Mouse (Mus musculus): ENCODE measurements around the gene Tomm5. TPM values are rescaled to one million over a fixed set of nuclear protein-coding genes. Genes with fewer than 3 reads are reported as not detected.
A peak's percentile ranks its signal among the peaks of the same experiment; 100 is the strongest.

Tomm5 gene
- 210 and 217 TPM in 2 replicates for polyA plus RNA-seq (2015; fragmentation: Nextera tagmentation; extraction: Ambion mirVana)

DNA sequence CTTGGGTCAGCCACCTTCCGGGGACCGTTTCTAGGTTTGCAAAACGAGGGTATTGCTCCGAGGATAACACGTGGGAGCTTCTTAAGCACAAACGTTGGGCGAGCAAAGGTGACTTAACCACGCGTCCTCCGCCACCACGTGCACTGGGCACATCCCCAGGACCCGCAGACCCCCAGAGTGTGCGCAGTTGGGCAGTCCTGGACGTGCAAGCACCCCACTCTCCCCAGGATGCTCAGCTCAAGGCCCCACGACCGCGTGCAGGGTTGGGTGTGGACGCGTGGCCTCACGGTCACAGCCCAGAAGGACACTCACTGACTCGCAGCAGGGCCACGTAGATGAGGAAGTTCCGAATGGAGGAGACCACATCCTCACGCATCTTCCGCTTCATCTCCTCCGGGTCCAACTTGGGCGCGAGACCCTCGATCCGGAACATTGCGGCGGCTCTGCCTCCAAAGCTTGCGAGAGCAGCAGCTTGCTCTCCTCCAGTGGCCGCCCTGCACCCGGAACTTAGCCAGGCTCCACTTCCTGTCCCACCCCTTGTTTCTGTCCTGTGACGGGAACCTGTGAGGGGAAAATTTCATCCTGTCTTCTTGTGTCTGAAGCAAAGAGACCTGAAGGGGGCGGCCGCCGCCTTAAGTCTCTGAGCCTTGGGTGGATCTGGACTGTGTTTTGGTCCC lies at the start of gene Tomm5:
Gene Tomm5, minus strand, starts transcription at position 514 of the 677 bp plus-strand sequence.
- Histone ChIP-seq H3K9me3 (no peaks in the 10 kb centered on the region), H3K27me3 (no peaks in the 10 kb centered on the region), H3K4me2 (peak within 1 kb of the TSS; percentile 68), H3K9ac (peak within 1 kb of the TSS; percentile 88), H3K4me1 (peaks cover 12% of the 10 kb centered on the region), H3K4me3 (peak within 1 kb of the TSS; percentile 80), H3K27ac (peak within 1 kb of the TSS; percentile 68), H3K36me3 (peaks cover 27% of the 10 kb centered on the region; the same call in 1 of the 2 replicates)
- ATAC-seq (ENCODE audit: insufficient number of reproducible peaks, low FRiP score, low TSS enrichment, low read depth): peak; percentile 89
- under 1% methylated on average over 39 of the region's 39 CpGs for WGBS

GRCm38 (mm10) chr4:45156433-45156832 lies 48.5 kb upstream of the Tomm5 start:
- no peaks in the 10 kb centered on the region for H3K9me3 ChIP-seq
- no peaks in the 10 kb centered on the region for H3K4me1 ChIP-seq
- no peak overlapping the region for H3K4me2 ChIP-seq
- ATAC-seq (ENCODE audit: insufficient number of reproducible peaks, low FRiP score, low TSS enrichment, low read depth): no peak
- H3K27ac ChIP-seq: no peak overlapping the region
- 80% methylated on average over 3 of the region's 3 CpGs for WGBS
- no peak overlapping the region for H3K9ac ChIP-seq
- no peaks in the 10 kb centered on the region for H3K36me3 ChIP-seq
- no peak overlapping the region for H3K4me3 ChIP-seq
- no peaks in the 10 kb centered on the region for H3K27me3 ChIP-seq

DNA sequence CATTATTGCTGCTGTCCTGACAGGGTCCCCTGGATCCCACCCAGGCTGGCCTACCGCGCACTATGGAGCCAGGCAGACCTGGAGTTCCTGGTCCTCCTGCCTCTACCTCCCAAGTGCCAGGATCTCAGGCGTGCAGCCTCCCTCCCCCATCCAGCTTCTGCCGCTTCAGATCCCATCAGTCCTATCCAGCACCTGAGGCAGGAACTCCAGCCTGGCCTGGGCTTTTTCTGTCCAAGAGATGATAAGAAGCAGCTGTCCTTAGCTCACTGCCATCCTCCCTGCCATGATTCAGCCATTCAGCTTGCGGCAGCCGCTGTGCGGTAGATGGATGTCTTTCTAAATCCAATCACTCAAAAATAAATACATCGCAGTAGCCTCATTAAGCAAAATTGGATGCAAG lies 35.1 kb upstream of the Tomm5 start:
- no peak for ATAC-seq (ENCODE audit: insufficient number of reproducible peaks, low FRiP score, low TSS enrichment, low read depth)
- Histone ChIP-seq H3K27ac (no peak overlapping the region), H3K9me3 (no peaks in the 10 kb centered on the region), H3K9ac (no peak overlapping the region), H3K4me2 (no peak overlapping the region), H3K4me1 (no peaks in the 10 kb centered on the region; the same call in 1 of the 2 replicates), H3K36me3 (no peaks in the 10 kb centered on the region), H3K4me3 (no peak overlapping the region), H3K27me3 (no peaks in the 10 kb centered on the region)
- 67% methylated on average over 8 of the region's 8 CpGs for WGBS

- no peak overlapping the region for H3K9ac ChIP-seq
- no peak for ATAC-seq (ENCODE audit: insufficient number of reproducible peaks, low FRiP score, low TSS enrichment, low read depth)
- no peaks in the 10 kb centered on the region for H3K9me3 ChIP-seq
- H3K4me1 ChIP-seq: no peaks in the 10 kb centered on the region; the same call in 1 of the 2 replicates
- no peak overlapping the region for H3K4me2 ChIP-seq
- no peak overlapping the region for H3K27ac ChIP-seq
- H3K27me3 ChIP-seq: no peaks in the 10 kb centered on the region
- 34% methylated on average over 11 of the region's 11 CpGs for WGBS
- no peak overlapping the region for H3K4me3 ChIP-seq
- H3K36me3 ChIP-seq: no peaks in the 10 kb centered on the region
Observed at GRCm38 (mm10) chr4:45142411-45142810, 34.5 kb upstream of the Tomm5 start.

DNA sequence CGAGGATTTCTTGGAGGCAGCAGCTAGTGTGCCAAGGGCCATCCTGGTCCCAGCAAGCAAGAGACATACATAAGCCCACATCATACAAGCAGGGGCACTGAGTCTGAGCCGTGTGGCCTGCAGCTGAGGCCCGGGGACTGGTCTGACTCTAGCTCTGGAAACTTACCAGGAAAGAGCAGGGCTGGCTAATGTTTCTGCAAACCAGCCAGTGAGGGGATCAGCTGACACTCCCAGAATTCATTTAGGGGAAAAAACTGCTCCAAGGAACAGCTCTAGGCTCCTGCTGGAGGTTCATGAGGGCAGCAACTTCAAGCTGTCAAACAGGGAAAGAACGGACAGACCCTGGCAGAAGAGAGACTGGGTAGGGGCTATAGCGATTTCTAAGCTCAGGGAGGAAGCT lies 33.9 kb upstream of the Tomm5 start:
- Histone ChIP-seq H3K9ac (no peak overlapping the region), H3K27me3 (no peaks in the 10 kb centered on the region), H3K27ac (no peak overlapping the region), H3K36me3 (no peaks in the 10 kb centered on the region), H3K4me2 (no peak overlapping the region), H3K4me3 (no peak overlapping the region), H3K4me1 (no peaks in the 10 kb centered on the region; the same call in 1 of the 2 replicates), H3K9me3 (no peaks in the 10 kb centered on the region)
- no peak for ATAC-seq (ENCODE audit: insufficient number of reproducible peaks, low FRiP score, low TSS enrichment, low read depth)
- 56% methylated on average over 5 of the region's 5 CpGs for WGBS

GRCm38 (mm10) chr4:45137636-45138035 lies 29.7 kb upstream of the Tomm5 start:
- ATAC-seq (ENCODE audit: insufficient number of reproducible peaks, low FRiP score, low TSS enrichment, low read depth): no peak
- H3K27ac ChIP-seq: no peak overlapping the region
- H3K36me3 ChIP-seq: no peaks in the 10 kb centered on the region
- WGBS: 14% methylated on average over 4 of the region's 4 CpGs
- no peaks in the 10 kb centered on the region; the same call in 1 of the 2 replicates for H3K4me1 ChIP-seq
- H3K4me2 ChIP-seq: no peak overlapping the region
- no peaks in the 10 kb centered on the region for H3K27me3 ChIP-seq
- H3K9ac ChIP-seq: no peak overlapping the region
- H3K9me3 ChIP-seq: no peaks in the 10 kb centered on the region
- H3K4me3 ChIP-seq: no peak overlapping the region

DNA sequence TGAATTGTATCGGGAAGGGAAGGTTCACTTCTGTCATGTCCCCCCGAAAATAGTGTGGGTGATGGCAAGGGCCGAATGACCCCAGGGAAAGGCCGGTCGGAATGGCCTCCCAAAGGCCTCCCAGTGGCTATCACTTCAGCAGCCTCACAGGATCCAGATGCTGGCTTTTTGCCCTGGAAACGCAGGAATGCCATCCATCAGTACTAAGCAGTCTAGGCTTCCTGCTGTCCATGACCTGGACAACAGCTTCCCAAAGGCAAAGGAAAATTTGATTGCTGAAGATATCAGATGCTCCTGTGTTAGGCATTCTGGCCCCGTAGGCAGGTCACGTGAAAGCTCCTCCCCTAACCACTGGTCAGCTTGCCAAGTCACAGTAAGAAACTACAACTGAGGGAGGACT lies 26.6 kb upstream of the Tomm5 start:
- H3K4me2 ChIP-seq: no peak overlapping the region
- no peak overlapping the region for H3K4me3 ChIP-seq
- no peaks in the 10 kb centered on the region for H3K4me1 ChIP-seq
- no peak for ATAC-seq (ENCODE audit: insufficient number of reproducible peaks, low FRiP score, low TSS enrichment, low read depth)
- H3K9me3 ChIP-seq: no peaks in the 10 kb centered on the region
- 74% methylated on average over 8 of the region's 8 CpGs for WGBS
- H3K36me3 ChIP-seq: no peaks in the 10 kb centered on the region
- no peak overlapping the region for H3K27ac ChIP-seq
- no peaks in the 10 kb centered on the region for H3K27me3 ChIP-seq
- H3K9ac ChIP-seq: no peak overlapping the region

- H3K36me3 ChIP-seq: no peaks in the 10 kb centered on the region
- H3K9ac ChIP-seq: no peak overlapping the region
- H3K4me2 ChIP-seq: no peak overlapping the region
- H3K9me3 ChIP-seq: no peaks in the 10 kb centered on the region
- no peaks in the 10 kb centered on the region for H3K27me3 ChIP-seq
- 66% methylated on average over 4 of the region's 4 CpGs for WGBS
- ATAC-seq (ENCODE audit: insufficient number of reproducible peaks, low FRiP score, low TSS enrichment, low read depth): no peak
- H3K27ac ChIP-seq: no peak overlapping the region
- H3K4me1 ChIP-seq: no peaks in the 10 kb centered on the region
- H3K4me3 ChIP-seq: no peak overlapping the region
Observed at GRCm38 (mm10) chr4:45131021-45131420, 23.1 kb upstream of the Tomm5 start.

- H3K4me3 ChIP-seq: no peak overlapping the region
- H3K27me3 ChIP-seq: no peaks in the 10 kb centered on the region
- WGBS: 77% methylated on average over 11 of the region's 11 CpGs
- H3K4me2 ChIP-seq: no peak overlapping the region
- no peak for ATAC-seq (ENCODE audit: insufficient number of reproducible peaks, low FRiP score, low TSS enrichment, low read depth)
- no peak overlapping the region for H3K9ac ChIP-seq
- no peaks in the 10 kb centered on the region for H3K9me3 ChIP-seq
- H3K4me1 ChIP-seq: no peaks in the 10 kb centered on the region
- H3K27ac ChIP-seq: no peak overlapping the region
- H3K36me3 ChIP-seq: no peaks in the 10 kb centered on the region
Observed at GRCm38 (mm10) chr4:45121311-45121710, 13.4 kb upstream of the Tomm5 start.

GRCm38 (mm10) chr4:45108456-45109110 lies 669 bp upstream of the Tomm5 start:
- peaks cover 12% of the 10 kb centered on the region for H3K4me1 ChIP-seq
- ATAC-seq (ENCODE audit: insufficient number of reproducible peaks, low FRiP score, low TSS enrichment, low read depth): no peak
- 57% methylated on average over 8 of the region's 8 CpGs for WGBS
- peaks cover 20% of the 10 kb centered on the region; the same call in 1 of the 2 replicates for H3K36me3 ChIP-seq
- H3K4me3 ChIP-seq: no peak overlapping the region; the same call in 1 of the 2 replicates
- H3K9ac ChIP-seq: no peak overlapping the region
- 0 out of 2 replicates have a peak overlapping the region, but pooled peaks have one; percentile 68 for H3K4me2 ChIP-seq
- no peaks in the 10 kb centered on the region for H3K9me3 ChIP-seq
- no peak overlapping the region for H3K27ac ChIP-seq
- no peaks in the 10 kb centered on the region for H3K27me3 ChIP-seq

DNA sequence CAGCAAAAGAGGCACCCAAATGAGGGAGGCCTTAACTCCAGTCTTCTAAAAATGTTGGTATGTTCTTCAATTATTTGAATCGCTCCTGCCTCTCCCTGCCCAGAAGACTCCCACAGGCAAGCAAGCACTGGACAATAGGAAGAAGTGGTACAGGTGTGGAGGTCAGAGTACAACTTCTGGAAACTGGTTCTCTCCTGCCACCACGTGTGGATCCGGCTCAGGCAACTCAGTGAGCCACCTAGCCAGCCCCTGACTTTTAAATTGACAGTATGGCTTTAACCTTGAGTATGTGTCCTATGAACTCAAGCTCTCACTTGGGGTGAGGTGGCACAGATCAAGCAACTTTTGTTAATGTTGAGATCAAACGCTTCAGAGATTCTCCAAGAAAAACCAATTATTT lies 848 bp downstream of the Tomm5 start:
- no peaks in the 10 kb centered on the region for H3K27me3 ChIP-seq
- peak overlapping the region; percentile 80 for H3K4me3 ChIP-seq
- H3K4me1 ChIP-seq: peaks cover 12% of the 10 kb centered on the region
- peaks cover 34% of the 10 kb centered on the region for H3K36me3 ChIP-seq
- peak overlapping the region; percentile 68 for H3K4me2 ChIP-seq
- peak overlapping the region; percentile 88 for H3K9ac ChIP-seq
- no peaks in the 10 kb centered on the region for H3K9me3 ChIP-seq
- no peak for ATAC-seq (ENCODE audit: insufficient number of reproducible peaks, low FRiP score, low TSS enrichment, low read depth)
- H3K27ac ChIP-seq: no peak overlapping the region
- WGBS: 10% methylated on average over 4 of the region's 4 CpGs

- WGBS: 72% methylated on average over 5 of the region's 5 CpGs
- no peaks in the 10 kb centered on the region for H3K9me3 ChIP-seq
- peaks cover 34% of the 10 kb centered on the region for H3K36me3 ChIP-seq
- H3K4me1 ChIP-seq: peaks cover 12% of the 10 kb centered on the region
- no peak for ATAC-seq (ENCODE audit: insufficient number of reproducible peaks, low FRiP score, low TSS enrichment, low read depth)
- H3K27ac ChIP-seq: no peak overlapping the region
- no peaks in the 10 kb centered on the region for H3K27me3 ChIP-seq
- no peak overlapping the region for H3K9ac ChIP-seq
- H3K4me2 ChIP-seq: no peak overlapping the region
- H3K4me3 ChIP-seq: no peak overlapping the region
Observed at GRCm38 (mm10) chr4:45106409-45106808, 1.5 kb downstream of the Tomm5 start.

All from limb, embryonic 15.5 days (tissue).